Mouse (Mus musculus) limb, embryonic 11.5 days (tissue): ENCODE measurements at regions not wholly inside any gene's neighbourhood (a gene's known extent, or its start where the extent isn't known, plus 50 kb on each side); places are given as distances from the start of the nearest gene placed in this dataset.

Experiments
- ATAC-seq: fragments of 200-750 bp; cut with Nextera tagmentation; 2 replicates; pipeline ENCODE4 v1.8.0; 2017; ENCODE audit warnings: low read depth; ENCODE audit not compliant: insufficient number of reproducible peaks, low FRiP score, low TSS enrichment
- DNase-seq: peaks from one replicate; pipeline ENCODE4 v3.0.0-alpha.2; 2015; ENCODE audit warnings: low spot score
- H3K27ac ChIP-seq: fragments of 300-500 bp; sonication (generic); replicated peaks from 2 replicates; pipeline ENCODE4 v1.5.1; 2014; ENCODE audit warnings: low read depth, mild to moderate bottlenecking, low read length
- H3K27me3 ChIP-seq: fragments of 300-500 bp; sonication (generic); 2 replicates; pipeline ENCODE4 v1.6.1; 2014; ENCODE audit warnings: mild to moderate bottlenecking, low read length, mixed read lengths; ENCODE audit not compliant: control insufficient read depth, insufficient read depth
- H3K36me3 ChIP-seq: fragments of 300-500 bp; sonication (generic); 2 replicates; pipeline ENCODE4 v1.6.1; 2014; ENCODE audit warnings: mild to moderate bottlenecking, low read length, moderate library complexity, mixed read lengths; ENCODE audit not compliant: control insufficient read depth, insufficient read depth
- H3K4me1 ChIP-seq: fragments of 300-500 bp; sonication (generic); 2 replicates; pipeline ENCODE4 v1.6.1; 2014; ENCODE audit warnings: low read length, mixed read lengths; ENCODE audit not compliant: control insufficient read depth, insufficient read depth
- H3K4me2 ChIP-seq: fragments of 300-500 bp; sonication (generic); 2 replicates; pipeline ENCODE4 v1.6.1; 2014; ENCODE audit warnings: low read depth, mild to moderate bottlenecking, moderate library complexity; ENCODE audit not compliant: severe bottlenecking
- H3K4me3 ChIP-seq: fragments of 300-500 bp; sonication (generic); 2 replicates; pipeline ENCODE4 v1.5.1; 2014; ENCODE audit warnings: low read depth, low read length
- H3K9ac ChIP-seq: fragments of 300-500 bp; sonication (generic); 2 replicates; pipeline ENCODE4 v1.6.1; 2014; ENCODE audit warnings: mild to moderate bottlenecking, low read length
- H3K9me3 ChIP-seq: fragments of 300-500 bp; sonication (generic); 2 replicates; pipeline ENCODE4 v1.6.1; 2016; ENCODE audit warnings: low read length; ENCODE audit not compliant: control insufficient read depth
- WGBS: fragments of 180-500 bp; shearing (Covaris S2); extraction: QIAGEN DNeasy Blood & Tissue Kit; methylation state at CpG from one replicate; pipeline ENCODE4 v1.1.7; 2014; 5-methylcytosine and 5-hydroxymethylcytosine counted together

GRCm38 (mm10) chr10:99959279-99959678, 56.2 kb upstream of the Kitl start:
- Histone ChIP-seq H3K4me3 (no peak overlapping the region), H3K4me2 (no peak overlapping the region), H3K27me3 (no peaks in the 10 kb centered on the region), H3K4me1 (no peaks in the 10 kb centered on the region), H3K36me3 (no peaks in the 10 kb centered on the region), H3K9ac (no peak overlapping the region), H3K27ac (no peak overlapping the region), H3K9me3 (no peaks in the 10 kb centered on the region)
- DNase-seq (no peak), ATAC-seq (no peak)
- WGBS: 76% methylated on average over 3 of the region's 3 CpGs

GRCm38 (mm10) chr10:99952486-99952885, 62.9 kb upstream of the Kitl start:
- ATAC-seq (no peak), DNase-seq (no peak)
- H3K9me3 ChIP-seq: no peaks in the 10 kb centered on the region
- no peak overlapping the region for H3K4me2 ChIP-seq
- H3K27me3 ChIP-seq: no peaks in the 10 kb centered on the region
- WGBS: 87% methylated on average over 7 of the region's 7 CpGs
- H3K36me3 ChIP-seq: no peaks in the 10 kb centered on the region
- H3K4me3 ChIP-seq: no peak overlapping the region
- no peak overlapping the region for H3K27ac ChIP-seq
- no peaks in the 10 kb centered on the region for H3K4me1 ChIP-seq
- no peak overlapping the region for H3K9ac ChIP-seq

- H3K9ac ChIP-seq: no peak overlapping the region
- H3K27me3 ChIP-seq: no peaks in the 10 kb centered on the region
- H3K36me3 ChIP-seq: no peaks in the 10 kb centered on the region
- ATAC-seq (no peak), DNase-seq (no peak)
- H3K4me2 ChIP-seq: no peak overlapping the region
- no peak overlapping the region for H3K27ac ChIP-seq
- H3K4me1 ChIP-seq: no peaks in the 10 kb centered on the region
- H3K4me3 ChIP-seq: no peak overlapping the region
- 85% methylated on average over 4 of the region's 4 CpGs for WGBS
- H3K9me3 ChIP-seq: no peaks in the 10 kb centered on the region
Measured at GRCm38 (mm10) chr10:99951718-99952117, 63.7 kb upstream of the Kitl start.

GRCm38 (mm10) chr10:99951316-99951715, 64.1 kb upstream of the Kitl start:
- WGBS: 96% methylated on average over 6 of the region's 6 CpGs
- no peak for ATAC-seq
- no peaks in the 10 kb centered on the region for H3K9me3 ChIP-seq

GRCm38 (mm10) chr10:99948740-99949139, 66.7 kb upstream of the Kitl start:
- H3K4me3 ChIP-seq: no peak overlapping the region
- no peaks in the 10 kb centered on the region for H3K27me3 ChIP-seq
- H3K4me1 ChIP-seq: no peaks in the 10 kb centered on the region
- no peaks in the 10 kb centered on the region for H3K9me3 ChIP-seq
- no peak overlapping the region for H3K9ac ChIP-seq
- DNase-seq (no peak), ATAC-seq (no peak)
- 85% methylated on average over 3 of the region's 3 CpGs for WGBS
- no peak overlapping the region for H3K4me2 ChIP-seq
- H3K36me3 ChIP-seq: no peaks in the 10 kb centered on the region
- H3K27ac ChIP-seq: no peak overlapping the region

More at GRCm38 (mm10) chr10:99951316-99951715, 64.1 kb upstream of the Kitl start:
- no peaks in the 10 kb centered on the region for H3K27me3 ChIP-seq
- no peak for DNase-seq
- H3K4me2 ChIP-seq: no peak overlapping the region
- H3K4me1 ChIP-seq: no peaks in the 10 kb centered on the region
- H3K9ac ChIP-seq: no peak overlapping the region
- H3K4me3 ChIP-seq: no peak overlapping the region
- no peak overlapping the region for H3K27ac ChIP-seq
- H3K36me3 ChIP-seq: no peaks in the 10 kb centered on the region

- 82% methylated on average over 3 of the region's 3 CpGs for WGBS
- Histone ChIP-seq H3K9me3 (no peaks in the 10 kb centered on the region), H3K36me3 (no peaks in the 10 kb centered on the region), H3K27ac (no peak overlapping the region), H3K4me2 (no peak overlapping the region), H3K27me3 (no peaks in the 10 kb centered on the region), H3K4me3 (no peak overlapping the region), H3K9ac (no peak overlapping the region), H3K4me1 (no peaks in the 10 kb centered on the region)
- ATAC-seq: no peak
- no peak for DNase-seq
Measured at GRCm38 (mm10) chr10:99945418-99945817, 70.0 kb upstream of the Kitl start.

GRCm38 (mm10) chr10:99941665-99942064, 73.8 kb upstream of the Kitl start:
- ATAC-seq (no peak), DNase-seq (no peak)
- Histone ChIP-seq H3K4me3 (no peak overlapping the region), H3K27me3 (no peaks in the 10 kb centered on the region), H3K4me2 (no peak overlapping the region), H3K27ac (no peak overlapping the region), H3K9ac (no peak overlapping the region), H3K9me3 (no peaks in the 10 kb centered on the region), H3K36me3 (no peaks in the 10 kb centered on the region), H3K4me1 (no peaks in the 10 kb centered on the region)
- 61% methylated on average over 11 of the region's 11 CpGs for WGBS

GRCm38 (mm10) chr10:99938901-99939300, 76.5 kb upstream of the Kitl start:
- H3K36me3 ChIP-seq: no peaks in the 10 kb centered on the region
- WGBS: 42% methylated on average over 6 of the region's 6 CpGs
- no peak for DNase-seq

GRCm38 (mm10) chr10:99937921-99938618, 77.4 kb upstream of the Kitl start:
- ATAC-seq (no peak), DNase-seq (no peak)
- Histone ChIP-seq H3K9me3 (no peaks in the 10 kb centered on the region), H3K27me3 (no peaks in the 10 kb centered on the region), H3K4me3 (no peak overlapping the region), H3K4me1 (no peaks in the 10 kb centered on the region), H3K4me2 (no peak overlapping the region), H3K9ac (no peak overlapping the region), H3K36me3 (no peaks in the 10 kb centered on the region), H3K27ac (no peak overlapping the region)
- 92% methylated on average over 1 of the region's 1 CpGs for WGBS

More at GRCm38 (mm10) chr10:99938901-99939300, 76.5 kb upstream of the Kitl start:
- H3K9ac ChIP-seq: no peak overlapping the region
- H3K27ac ChIP-seq: no peak overlapping the region
- no peaks in the 10 kb centered on the region for H3K9me3 ChIP-seq
- H3K4me1 ChIP-seq: no peaks in the 10 kb centered on the region
- ATAC-seq: no peak
- no peak overlapping the region for H3K4me2 ChIP-seq
- H3K4me3 ChIP-seq: no peak overlapping the region
- no peaks in the 10 kb centered on the region for H3K27me3 ChIP-seq
